Mouse (Mus musculus) thymus, adult 2 months (tissue): ENCODE data around the gene Elavl4.

Experiments
- CTCF ChIP-seq: fragments of 200-500 bp; IDR thresholded peaks from 2 replicates; pipeline ENCODE4 v1.5.1; 2012; ENCODE audit warnings: mild to moderate bottlenecking, control low read depth, low read length, moderate library complexity, borderline replicate concordance; ENCODE audit not compliant: control insufficient read depth, poor library complexity, insufficient read depth; ENCODE audit errors: extremely low read depth
- POLR2A ChIP-seq: fragments of 200-500 bp; IDR thresholded peaks from 2 replicates; pipeline ENCODE4 v1.6.1; 2012; ENCODE audit warnings: mild to moderate bottlenecking, low read length, control low read depth, moderate library complexity; ENCODE audit not compliant: control insufficient read depth, poor library complexity, insufficient read depth; ENCODE audit errors: extremely low read depth

- TF ChIP-seq POLR2A (no peak), CTCF (no peak)
These were observed 45.1 kb downstream of the Elavl4 start for GRCm38 (mm10) chr4:110306559-110306958.
